Mouse (Mus musculus): Measurements from ENCODE around the gene Col26a1.

The Col26a1 gene

GRCm38 (mm10) chr5:136882788-136883439, at the start of gene Col26a1:
Col26a1 (minus strand) TSS chr5:136883209.
- DNase-seq (ENCODE audit: low read depth), result no peak

GRCm38 (mm10) chr5:136931896-136932295, 48.9 kb upstream of the Col26a1 start:
- no peak for DNase-seq (ENCODE audit: low read depth)

GRCm38 (mm10) chr5:136929073-136929472, 46.1 kb upstream of the Col26a1 start:
- DNase-seq (ENCODE audit: low read depth), result peak; percentile 83

GRCm38 (mm10) chr5:136923751-136924478, 40.9 kb upstream of the Col26a1 start:
- no peak for DNase-seq (ENCODE audit: low read depth)

- DNase-seq (ENCODE audit: low read depth), result no peak
Observed at GRCm38 (mm10) chr5:136922830-136923229, 39.8 kb upstream of the Col26a1 start.

GRCm38 (mm10) chr5:136919546-136920301, 36.7 kb upstream of the Col26a1 start:
- no peak for DNase-seq (ENCODE audit: low read depth)

GRCm38 (mm10) chr5:136918655-136919472, 35.9 kb upstream of the Col26a1 start:
- peak; percentile 63 for DNase-seq (ENCODE audit: low read depth)

- DNase-seq (ENCODE audit: low read depth), result no peak
Observed at GRCm38 (mm10) chr5:136917613-136918242, 34.7 kb upstream of the Col26a1 start.

GRCm38 (mm10) chr5:136914183-136914582, 31.2 kb upstream of the Col26a1 start:
- DNase-seq (ENCODE audit: low read depth), result no peak

GRCm38 (mm10) chr5:136907991-136908857, 25.2 kb upstream of the Col26a1 start, which contains the start of gene Ift22:
Ift22 (plus strand) TSS chr5:136908150.
- peak; percentile 75 for DNase-seq (ENCODE audit: low read depth)

- DNase-seq (ENCODE audit: low read depth), result no peak
Observed at GRCm38 (mm10) chr5:136907587-136907986, 24.6 kb upstream of the Col26a1 start.

GRCm38 (mm10) chr5:136905630-136906029, 22.6 kb upstream of the Col26a1 start:
- DNase-seq (ENCODE audit: low read depth), result no peak

GRCm38 (mm10) chr5:136904621-136905020, 21.6 kb upstream of the Col26a1 start:
- no peak for DNase-seq (ENCODE audit: low read depth)

- no peak for DNase-seq (ENCODE audit: low read depth)
Observed at GRCm38 (mm10) chr5:136895529-136895963, 12.5 kb upstream of the Col26a1 start.

GRCm38 (mm10) chr5:136894840-136895528, 12.0 kb upstream of the Col26a1 start:
- DNase-seq (ENCODE audit: low read depth), result no peak

GRCm38 (mm10) chr5:136888539-136889355, 5.7 kb upstream of the Col26a1 start:
- DNase-seq (ENCODE audit: low read depth), result no peak

GRCm38 (mm10) chr5:136886957-136887356, 3.9 kb upstream of the Col26a1 start:
- no peak for DNase-seq (ENCODE audit: low read depth)

- DNase-seq (ENCODE audit: low read depth), result no peak
Observed at GRCm38 (mm10) chr5:136882055-136882787, 788 bp downstream of the Col26a1 start.
